Mouse (Mus musculus) ES-Bruce4 (cell line): ENCODE measurements around the gene Ndufc2.

Source experiments
- EP300 ChIP-seq: IDR thresholded peaks from 2 replicates; pipeline ENCODE4 v1.6.1; 2011; ENCODE audit warnings: low read depth, low read length; ENCODE audit not compliant: insufficient read depth
- POLR2A ChIP-seq: IDR thresholded peaks from one replicate; pipeline ENCODE4 v1.8.1; 2011; ENCODE audit warnings: low read length; ENCODE audit not compliant: insufficient read depth

DNA sequence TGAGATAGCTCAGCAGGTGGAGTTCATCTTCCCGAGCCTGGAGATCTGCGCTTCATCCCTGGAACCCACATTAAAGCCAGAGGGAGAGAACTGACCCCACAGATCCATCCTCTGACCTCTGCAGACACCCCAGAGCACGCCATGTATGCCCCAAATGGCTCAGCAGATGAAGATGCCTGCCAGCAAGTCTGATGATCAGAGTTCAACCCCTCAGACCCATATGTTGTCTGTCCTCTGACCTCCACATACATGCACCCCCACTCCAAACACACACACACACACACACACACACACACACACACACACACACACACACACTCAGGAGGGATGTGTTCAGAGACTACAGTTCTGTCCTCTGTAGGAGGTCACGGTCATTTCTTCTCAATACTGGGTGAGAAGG is 16.7 kb downstream of the Ndufc2 start:
- TF ChIP-seq EP300 = no peak
- TF ChIP-seq POLR2A = no peak
